Mouse (Mus musculus): Measurements from ENCODE around the gene Tctex1d1.

Gene Tctex1d1

DNA sequence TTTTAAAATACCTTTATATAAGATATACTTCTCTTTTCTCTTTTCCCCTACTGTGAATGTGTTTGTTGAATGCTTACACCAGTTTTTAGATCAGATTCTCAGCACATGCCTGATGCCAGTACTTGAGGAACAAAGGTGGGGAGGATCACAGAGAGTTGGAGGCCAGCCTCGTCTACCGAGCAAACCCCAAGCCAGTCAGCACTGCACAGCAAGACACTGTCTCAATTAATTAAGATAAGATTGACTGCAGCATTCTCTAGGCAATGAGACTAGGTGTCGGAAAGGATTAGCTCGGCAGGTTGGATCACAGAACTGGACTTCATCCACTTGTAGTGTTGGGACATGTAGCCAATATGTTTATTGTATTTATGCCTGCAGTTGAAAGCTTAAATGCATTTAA lies 8.9 kb downstream of the Tctex1d1 start:
- in situ Hi-C loops (cut with MboI, MseI): loop anchor here in 1 of 2 experiments (5.0 to 10.0 kb wide), 2 partner anchors 155 to 357 kb away; no protein-coding TSS in a partner anchor

DNA sequence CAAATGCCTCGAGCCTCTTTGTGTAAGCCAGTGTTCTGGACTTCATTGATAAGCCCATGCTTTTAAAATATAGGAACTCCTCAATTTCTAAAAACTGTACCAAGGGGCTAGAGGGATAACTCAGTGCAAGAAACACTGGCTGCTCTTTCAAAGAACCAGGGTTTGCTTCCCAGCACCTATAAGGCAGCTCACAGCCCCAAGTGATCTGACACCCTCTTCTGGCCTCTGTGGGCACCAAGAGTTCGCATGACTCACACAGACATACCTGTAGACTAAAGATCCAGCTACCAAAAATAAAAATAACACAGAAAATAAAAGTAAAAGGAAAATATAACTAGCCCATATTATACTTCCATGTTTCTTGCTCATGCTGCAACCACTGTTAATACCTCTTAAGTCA lies 9.3 kb downstream of the Tctex1d1 start:
- in situ Hi-C loops (cut with MboI, MseI): loop anchor here in 1 of 2 experiments (5.0 to 10.0 kb wide), 2 partner anchors 155 to 357 kb away; no protein-coding TSS in a partner anchor

DNA sequence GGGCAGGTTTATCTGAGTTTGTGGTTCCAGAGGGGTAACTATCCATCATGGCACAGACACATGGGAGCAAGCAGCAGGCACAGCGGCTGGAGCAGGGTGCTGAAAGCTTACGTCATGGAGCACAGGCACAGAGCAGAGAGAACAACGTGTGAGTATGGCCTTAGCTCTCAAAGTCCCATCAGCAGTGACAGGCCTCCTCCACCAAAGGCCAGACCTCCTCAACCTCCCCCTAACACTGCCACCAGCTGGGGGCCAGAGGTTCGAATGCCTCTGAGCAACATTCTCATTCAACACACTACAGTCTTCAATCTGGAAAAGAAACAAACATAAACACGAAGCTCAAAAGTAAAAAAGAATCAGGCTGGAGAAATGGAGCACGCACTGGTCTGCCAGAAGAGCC lies 10.1 kb downstream of the Tctex1d1 start:
- in situ Hi-C loops (cut with MboI, MseI): loop anchor here in 1 of 2 experiments (5.0 to 10.0 kb wide), 2 partner anchors 154 to 356 kb away; no protein-coding TSS in a partner anchor

DNA sequence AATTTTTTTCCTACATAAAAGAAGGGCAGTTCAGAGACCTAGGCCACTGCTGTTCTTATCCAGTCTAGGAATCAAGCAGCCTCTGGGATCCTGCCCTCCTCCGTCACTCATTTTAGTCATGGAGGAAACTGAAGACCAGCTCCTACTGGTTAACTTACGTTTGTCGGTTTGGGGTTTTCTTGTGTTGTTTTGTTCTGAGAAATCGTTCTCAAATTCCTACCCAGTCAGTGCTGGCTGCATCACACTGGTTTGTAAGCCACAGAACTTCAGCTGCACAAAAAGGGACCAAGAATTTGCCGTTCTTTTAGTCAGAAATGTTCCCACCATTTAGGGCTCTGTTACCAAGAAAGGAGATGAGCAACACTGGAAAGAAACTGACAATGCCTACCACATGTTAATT lies 11.0 kb downstream of the Tctex1d1 start:
- in situ Hi-C loops (cut with MboI, MseI): loop anchor here in 1 of 2 experiments (5.0 to 10.0 kb wide), 2 partner anchors 153 to 355 kb away; no protein-coding TSS in a partner anchor

DNA sequence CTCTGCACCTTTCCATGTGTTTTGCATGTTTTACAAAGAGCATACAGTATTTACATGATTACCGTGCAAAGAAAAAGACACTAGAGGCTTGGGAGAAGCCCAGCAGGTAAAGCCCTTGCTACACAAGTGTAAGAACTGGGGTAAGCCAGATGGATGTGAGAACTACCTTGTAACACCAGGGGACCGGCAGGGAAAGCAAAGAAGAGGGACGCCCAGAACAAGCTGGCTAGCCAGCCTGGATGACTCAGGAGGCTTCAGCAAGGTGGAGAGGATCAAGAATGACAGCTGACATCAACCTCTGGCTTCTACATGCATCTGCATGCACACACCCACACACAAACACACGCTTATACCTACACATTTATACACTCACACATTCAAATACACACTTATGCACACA lies 11.6 kb downstream of the Tctex1d1 start:
- in situ Hi-C loops (cut with MboI, MseI): loop anchor here in 1 of 2 experiments (5.0 kb wide), 1 partner anchor 147 kb away; no protein-coding TSS in a partner anchor

DNA sequence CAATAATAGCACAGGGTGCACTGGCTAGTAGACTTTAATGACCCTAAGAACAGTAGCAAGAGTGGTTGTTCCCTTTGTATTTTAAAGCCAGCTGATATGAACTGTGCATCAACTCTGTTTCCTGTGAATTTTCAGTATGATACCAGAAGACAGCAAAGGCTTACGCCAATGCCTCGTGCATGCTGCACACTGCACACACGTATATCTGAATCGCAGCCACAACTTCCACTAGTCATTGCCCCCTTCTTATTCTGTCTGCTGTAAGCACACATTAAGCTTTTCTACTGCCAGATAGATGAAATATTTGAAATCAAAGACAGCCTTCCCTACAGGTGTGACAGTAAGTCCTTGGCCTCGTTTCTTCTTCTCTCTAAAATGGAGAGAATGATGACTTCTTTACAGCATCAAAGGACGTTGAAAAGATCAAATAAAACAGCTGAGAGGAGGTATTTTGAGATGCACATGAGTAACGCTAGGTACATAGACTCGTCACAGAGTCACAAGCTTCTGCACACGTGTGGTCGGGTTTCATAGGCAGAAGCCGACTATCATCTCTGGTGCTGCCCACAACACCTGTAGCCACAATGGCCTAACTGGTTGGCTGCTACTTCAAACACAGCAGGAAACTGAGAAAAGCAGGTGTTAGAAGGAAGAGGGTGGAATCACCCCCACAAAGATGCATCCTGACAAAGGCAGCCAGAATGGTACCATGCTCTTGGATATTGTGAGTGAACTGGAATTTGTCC lies 12.4 kb downstream of the Tctex1d1 start:
- in situ Hi-C loops (cut with MboI, MseI): loop anchor here in 1 of 2 experiments (5.0 kb wide), 1 partner anchor 147 kb away; no protein-coding TSS in a partner anchor

DNA sequence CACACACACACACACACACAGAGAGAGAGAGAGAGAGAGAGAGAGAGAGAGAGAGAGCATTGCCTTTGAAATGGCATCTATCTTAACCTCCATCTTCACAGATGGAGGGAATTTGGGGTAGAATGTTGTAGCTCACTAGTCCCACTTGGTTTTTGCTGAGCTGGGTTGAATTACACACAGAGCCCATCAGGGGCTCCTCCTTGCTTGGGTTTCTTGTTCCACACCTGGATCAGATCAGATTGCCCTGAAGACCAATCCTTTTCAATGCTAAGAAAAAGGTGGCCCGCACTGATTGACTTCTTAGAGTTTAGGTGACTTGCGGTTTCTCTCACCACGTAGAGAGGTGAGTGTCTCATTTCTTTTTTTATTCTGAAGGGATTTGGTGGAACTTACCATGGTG lies 13.3 kb downstream of the Tctex1d1 start:
- in situ Hi-C loops (cut with MboI, MseI): loop anchor here in 1 of 2 experiments (5.0 kb wide), 1 partner anchor 146 kb away; no protein-coding TSS in a partner anchor

DNA sequence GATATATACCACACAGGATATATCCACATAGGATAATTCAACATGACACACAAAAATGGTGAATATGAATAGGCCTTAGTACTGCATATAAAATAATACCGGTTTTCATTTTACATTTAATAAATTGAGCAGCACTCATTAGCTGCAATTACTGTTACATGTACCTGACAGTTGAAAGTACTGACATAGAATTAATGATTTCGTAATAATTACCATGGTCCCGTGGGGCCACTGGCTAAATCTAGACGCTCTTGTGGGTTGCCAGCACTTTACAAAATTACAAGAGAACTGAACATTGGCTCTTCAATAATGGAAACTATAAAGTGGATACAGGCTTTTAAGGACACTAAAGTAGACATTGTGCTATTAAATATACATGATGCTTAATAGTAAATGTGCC lies 26.3 kb downstream of the Tctex1d1 start:
- in situ Hi-C loops (cut with MboI, MseI): no loop called here

DNA sequence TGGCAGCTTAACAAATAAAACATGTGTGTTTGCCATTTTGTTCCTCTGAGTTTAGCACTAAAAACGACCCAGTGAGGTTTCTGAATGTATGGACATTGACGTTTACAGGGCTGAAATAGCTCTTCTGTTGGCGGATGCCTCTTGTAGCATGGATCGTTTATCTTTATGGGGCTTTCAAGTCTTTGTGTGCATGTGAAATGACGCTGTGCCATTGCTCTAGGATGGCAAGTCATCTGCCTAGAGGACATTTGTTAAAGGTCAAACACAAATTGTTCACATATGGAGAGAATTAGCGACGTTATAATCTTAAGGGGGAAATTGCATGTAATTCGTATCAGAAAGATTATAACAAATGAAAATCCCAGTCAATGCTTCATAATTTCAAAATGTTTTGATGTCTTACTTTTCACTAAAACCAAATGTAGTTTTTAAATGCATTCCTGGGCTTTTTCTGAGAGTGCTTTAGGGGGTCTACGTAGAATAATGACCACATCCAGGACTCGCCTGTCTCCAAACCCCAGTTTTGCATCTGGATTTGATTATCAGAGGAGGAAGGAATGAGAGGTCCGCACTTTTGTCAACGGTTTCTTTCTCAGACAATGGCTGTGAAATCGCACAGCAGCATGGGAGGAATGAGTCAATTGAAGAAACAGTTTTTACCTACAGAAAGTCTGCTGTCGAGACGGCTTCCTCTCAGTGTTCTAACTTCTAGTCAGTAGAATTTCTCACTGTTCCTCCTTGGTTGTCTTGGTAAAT lies 27.0 kb downstream of the Tctex1d1 start:
- in situ Hi-C loops (cut with MboI, MseI): no loop called here

DNA sequence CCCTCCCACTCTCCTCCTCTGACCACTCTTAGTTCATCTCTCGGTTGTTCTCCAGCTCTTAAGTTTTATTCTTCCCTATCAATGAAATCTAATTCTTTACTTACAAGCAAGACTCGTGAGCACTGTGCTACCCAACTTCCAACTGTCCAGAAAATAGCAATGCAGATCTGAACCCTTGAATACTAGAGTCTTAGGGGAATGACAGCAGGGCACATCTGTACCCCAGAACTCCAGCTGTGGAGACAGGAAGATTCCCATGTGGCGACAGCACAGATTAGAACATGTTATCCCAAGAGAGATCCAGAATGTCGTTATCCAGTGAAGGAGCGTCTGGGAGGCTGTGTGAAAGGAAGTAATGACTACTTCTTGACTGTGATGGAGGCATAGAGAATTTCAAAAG lies 27.9 kb downstream of the Tctex1d1 start:
- in situ Hi-C loops (cut with MboI, MseI): no loop called here

DNA sequence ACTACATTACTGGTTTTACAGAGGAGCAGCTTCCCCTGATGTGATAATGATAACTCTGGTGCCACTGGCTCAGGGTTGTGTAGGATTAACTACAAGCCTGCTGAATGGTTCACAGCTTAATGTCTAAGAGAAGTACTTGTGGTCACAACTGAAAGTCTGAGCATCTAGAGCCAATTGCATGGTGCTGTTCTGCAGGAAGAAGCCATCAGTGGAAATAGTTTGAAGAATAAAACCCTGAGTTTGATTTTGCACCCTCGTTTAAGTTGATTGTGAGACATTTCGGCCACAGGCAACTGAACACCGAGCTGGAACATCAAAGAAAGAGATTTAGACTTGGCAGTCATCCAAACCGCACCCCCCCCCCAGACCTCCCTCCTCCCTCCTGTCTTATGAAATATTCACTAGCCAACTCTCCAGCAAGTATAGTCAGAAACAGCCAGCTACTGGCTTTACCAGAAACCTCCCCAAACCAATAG lies 28.6 kb downstream of the Tctex1d1 start:
- in situ Hi-C loops (cut with MboI, MseI): no loop called here

DNA sequence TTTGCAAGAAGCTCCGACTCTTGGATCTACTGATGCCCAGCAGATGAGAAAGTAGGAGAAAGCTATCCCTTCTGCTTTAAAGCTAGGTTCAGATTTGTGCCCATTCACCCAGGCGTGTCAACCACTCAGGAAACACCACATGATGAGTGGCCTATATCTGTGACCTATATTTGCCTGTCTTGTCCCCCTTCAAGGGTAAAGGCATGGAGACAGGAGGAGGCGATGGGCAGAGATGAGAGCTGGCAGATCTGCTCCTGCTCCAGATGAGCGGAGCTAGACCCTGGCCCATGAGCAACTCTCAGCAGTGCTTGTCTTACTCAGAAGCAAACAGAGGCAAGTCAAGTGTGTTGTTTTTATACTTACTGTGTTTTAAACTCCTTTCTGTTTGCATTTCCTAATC lies 32.3 kb downstream of the Tctex1d1 start:
- in situ Hi-C loops (cut with MboI, MseI): no loop called here

DNA sequence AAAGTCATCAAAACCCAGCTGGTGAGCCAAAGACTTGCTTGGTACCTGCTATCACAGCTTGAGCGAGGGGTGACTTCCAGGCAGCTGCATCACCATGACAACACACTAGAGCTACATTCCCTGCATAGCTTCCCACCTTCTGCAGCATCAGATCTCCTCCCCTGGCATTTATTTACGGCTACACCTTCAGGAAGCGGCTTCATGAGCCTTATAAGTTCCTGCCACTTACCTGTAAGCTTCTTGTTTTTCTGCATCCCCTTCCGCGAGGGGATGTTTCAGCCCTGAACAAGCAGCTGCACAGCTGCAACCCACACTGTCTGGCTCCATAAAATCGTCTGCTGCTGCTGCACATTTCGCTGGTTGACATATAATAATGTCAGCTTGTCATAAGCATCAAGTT lies 33.4 kb downstream of the Tctex1d1 start:
- in situ Hi-C loops (cut with MboI, MseI): no loop called here

DNA sequence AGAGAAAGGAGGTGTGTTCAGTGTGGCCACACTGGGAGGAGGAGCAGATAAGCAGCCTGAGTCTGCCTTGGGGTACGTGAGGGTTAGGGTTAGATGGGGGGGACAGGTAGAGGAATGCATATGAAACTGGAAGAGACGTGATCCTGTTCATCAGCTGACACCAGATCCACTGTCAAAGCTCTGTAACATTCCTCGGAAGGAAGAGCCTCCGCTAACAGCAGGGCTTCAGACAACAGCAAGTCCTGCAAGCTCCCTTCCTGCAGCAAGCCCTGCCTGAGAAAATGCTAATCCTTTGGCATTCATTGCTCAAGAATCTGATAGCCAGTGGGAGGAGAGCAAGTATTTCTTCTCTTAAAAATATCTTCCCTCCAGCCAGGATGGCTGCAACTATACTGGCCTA lies 35.1 kb downstream of the Tctex1d1 start:
- in situ Hi-C loops (cut with MboI, MseI): no loop called here

DNA sequence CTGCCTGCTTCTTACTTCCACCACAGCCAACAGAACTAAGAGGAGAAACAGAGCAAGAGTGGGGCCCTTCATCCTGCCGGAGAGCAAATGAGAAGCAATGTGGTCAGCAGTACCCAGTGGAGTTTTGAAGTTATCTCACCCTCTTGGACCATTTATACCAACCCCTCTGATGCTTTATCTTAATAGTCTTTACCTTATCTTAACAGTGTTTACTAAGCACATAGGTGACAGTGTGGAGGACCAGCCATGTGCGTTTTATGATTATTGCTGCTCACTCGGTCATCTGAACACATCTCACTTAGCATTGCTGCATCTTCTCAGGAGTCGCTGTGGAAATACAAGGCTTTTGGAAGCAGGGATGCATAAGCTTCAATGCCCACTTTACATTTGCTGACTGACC lies 48.2 kb downstream of the Tctex1d1 start, which contains the start of gene Insl5:
Gene Insl5 (minus strand): TSS at position 222 of the 400 bp plus-strand sequence.
- in situ Hi-C loops (cut with MboI, MseI): no loop called here

DNA sequence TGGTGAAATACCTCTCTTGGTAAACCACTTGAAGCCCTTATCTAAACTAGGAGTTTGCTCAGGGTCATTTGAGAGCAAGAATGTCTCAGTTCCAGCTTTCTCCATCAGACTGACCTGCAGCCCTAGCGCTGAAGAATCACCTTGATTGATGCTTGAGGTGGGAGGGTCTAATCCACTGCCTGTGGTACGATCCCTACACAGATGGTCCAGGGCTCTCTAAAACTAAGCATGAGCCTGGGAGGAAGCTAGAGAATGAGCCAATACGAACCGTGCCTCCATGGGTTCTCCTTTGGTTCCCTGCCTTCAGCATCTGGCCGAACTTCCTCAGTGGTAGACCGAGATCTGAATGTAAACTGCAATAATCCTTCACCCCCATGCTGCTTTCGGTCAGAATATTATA lies 49.3 kb downstream of the Tctex1d1 start:
- in situ Hi-C loops (cut with MboI, MseI): no loop called here

DNA sequence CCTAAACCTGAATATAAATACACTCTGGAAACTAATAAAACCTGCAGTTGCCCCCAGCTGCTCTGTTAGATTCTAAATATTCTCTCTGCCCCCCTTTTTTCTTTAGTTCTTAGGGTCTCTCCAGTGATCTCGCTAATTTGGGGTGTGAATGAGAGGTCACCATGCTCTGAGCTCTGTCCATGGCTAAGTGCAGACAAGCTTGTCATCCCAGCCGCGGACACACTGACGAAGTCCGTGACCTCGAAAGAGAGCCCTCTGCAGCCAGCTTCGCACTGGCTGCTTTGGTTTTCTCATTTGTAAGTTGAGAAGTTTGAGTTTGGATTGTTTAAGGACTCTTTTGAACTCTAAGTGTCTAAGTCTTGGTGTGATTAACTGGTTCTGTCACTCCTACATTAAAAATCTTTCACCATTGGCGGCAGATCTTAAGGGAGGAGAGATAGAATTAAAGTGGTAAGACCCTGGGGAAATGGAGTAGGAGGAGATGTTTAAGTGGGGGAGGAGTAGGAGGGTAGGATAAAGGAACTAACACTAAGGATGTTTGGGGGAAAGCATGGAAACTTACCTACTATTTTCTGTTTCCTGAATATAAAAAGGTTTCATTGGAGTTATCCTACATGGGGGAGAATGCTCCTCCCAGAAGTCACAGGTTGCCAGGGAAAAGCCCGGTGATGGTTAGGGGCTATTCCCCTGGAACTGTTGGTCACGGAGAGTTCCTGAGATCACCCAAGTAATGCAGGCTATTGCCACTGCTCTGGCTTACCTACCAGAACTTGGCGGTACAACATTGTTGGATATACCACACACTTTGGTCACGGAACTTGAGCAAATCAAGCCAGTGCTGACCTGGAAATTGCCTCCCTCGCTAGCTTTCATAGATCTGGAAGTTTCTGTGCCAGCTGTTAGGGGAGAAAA lies 50.0 kb downstream of the Tctex1d1 start:
- in situ Hi-C loops (cut with MboI, MseI): no loop called here

DNA sequence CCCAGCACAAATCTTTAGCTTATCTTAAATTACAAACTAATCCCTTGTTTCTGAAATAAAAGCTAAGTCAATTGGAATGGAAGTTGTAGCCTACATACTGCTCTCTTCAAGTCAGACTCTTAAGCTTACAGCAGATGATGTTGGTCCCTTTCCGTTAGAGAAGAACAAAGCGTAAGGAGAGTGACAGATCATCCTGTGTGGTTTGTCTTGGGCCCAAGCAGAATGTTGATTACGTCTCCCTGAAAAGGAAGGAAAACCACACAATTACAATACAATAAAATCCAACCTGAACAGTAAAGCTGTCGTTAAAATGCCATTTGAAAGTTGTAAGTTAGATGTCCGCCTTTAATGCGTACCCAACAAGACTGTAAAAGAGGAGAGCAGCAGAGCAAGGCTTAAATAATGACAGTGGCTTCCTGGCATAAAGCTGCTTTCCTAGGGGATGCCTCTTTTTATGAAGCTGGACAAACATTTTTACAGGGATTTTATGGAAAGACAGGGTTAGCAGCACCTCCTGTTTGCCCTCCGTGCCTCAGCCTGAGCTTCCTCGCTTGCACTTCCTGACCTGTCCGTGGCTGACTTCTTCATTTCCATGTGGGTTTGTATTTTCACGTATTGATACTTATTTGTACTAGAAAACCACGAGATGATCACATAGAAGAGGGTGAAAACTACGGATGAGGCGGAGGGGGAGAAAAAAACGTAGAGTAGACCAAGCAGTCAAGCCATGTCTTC lies 60.9 kb downstream of the Tctex1d1 start:
- in situ Hi-C loops (cut with MboI, MseI): no loop called here

DNA sequence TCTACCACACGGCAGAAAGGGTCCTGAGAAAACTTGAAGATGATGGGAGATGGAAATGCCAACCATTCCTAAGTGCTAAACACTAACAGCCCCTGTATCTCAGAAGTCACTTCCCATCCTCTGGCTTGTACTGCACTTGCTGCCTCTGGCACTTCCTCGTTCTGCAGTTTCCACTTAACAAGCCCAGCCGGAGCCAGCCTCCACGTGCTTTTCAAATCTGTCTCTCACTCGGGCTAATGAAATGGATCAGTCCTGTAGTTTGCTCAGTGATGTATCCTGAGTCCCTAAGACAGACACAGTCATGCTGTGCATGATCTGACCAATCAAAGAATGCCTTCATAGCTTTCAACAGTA lies 61.4 kb downstream of the Tctex1d1 start:
- in situ Hi-C loops (cut with MboI, MseI): no loop called here

DNA sequence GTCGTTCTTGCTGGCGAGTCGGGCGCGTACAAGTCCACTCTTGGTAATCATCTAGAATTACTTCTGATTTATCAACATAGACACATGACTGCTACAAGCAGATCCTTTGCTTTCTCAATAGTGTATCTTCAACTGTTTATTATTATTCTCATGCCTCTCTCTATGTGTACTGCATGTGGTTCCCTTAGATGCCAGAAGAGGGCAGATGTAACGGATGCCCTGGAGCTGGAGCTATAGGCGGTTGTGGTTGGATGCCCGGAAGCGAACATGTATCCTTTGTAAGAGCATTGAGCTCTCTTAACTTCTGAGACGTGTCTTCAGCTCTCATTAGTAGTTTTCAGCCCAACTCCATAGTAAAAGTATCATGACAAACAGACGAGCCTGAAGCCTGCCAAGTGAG lies 64.6 kb downstream of the Tctex1d1 start:
- in situ Hi-C loops (cut with MboI, MseI): no loop called here

DNA sequence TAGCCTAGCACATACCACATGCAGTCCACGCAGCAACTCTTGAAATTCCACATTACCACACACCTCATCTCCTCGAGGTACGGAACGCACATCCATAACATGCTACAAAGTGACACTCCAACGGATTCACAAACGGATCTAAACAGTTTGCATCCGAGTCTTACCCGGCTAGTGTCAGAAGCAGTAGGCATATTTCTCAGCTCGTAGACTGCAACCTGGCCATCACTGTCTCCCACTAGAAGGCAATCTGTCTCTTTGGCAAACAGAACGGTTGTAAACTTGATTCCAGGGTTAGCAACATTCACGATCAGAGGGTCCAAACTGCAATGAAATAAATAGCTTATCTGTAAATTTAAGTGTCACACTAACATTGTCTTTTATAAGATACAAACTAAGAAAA lies 69.6 kb downstream of the Tctex1d1 start:
- in situ Hi-C loops (cut with MboI, MseI): no loop called here

Measured in T-helper 17 cell (primary cell).